Mouse (Mus musculus): ENCODE measurements around the gene Elf3.
A peak's percentile ranks its signal among the peaks of the same experiment; 100 is the strongest.
"Not testable (repeated sequence)": the region's sequence is repeated elsewhere in the genome, so short reads cannot be mapped to it uniquely, and the experiment has no call there.

Gene Elf3

DNA sequence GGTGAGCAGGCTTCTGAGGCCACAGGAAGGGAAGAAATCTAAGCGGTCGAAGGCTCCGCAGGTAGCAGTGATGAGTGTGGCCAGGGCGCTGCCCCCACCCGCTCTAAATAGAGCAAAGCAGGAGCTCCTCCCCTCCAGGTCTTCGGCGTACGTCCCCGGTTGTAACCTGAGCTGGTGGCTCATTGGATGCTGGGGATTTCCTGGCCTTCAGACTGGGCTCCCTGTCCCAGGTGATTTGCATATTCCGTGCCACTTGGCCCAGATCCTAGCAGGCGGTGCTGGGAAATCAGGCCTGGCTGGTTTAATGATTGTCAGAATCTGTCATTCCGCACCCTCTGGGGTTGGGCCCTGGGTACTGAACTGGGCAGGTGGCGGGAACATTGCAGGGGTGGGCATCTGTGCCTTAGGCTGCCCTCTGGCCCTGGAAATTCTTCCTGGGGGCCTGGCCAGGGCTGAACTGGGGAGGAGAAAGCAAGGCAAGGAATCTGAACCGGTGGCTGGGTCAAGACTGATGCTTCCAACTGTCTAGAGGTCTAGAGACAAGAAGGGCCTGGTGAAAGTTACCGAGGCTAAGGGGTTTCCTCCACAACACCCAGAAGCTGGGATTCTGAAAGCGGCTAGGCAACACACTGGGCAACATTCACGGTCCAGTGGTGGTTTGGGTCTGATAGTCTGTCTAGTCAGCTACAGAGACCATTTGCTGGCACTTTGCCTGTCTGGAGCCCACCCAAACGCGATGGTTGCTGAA is at the start of gene Elf3:
Gene Elf3, minus strand, starts transcription at position 189 of the 748 bp plus-strand sequence.
- peak; percentile 73 for DNase-seq

DNA sequence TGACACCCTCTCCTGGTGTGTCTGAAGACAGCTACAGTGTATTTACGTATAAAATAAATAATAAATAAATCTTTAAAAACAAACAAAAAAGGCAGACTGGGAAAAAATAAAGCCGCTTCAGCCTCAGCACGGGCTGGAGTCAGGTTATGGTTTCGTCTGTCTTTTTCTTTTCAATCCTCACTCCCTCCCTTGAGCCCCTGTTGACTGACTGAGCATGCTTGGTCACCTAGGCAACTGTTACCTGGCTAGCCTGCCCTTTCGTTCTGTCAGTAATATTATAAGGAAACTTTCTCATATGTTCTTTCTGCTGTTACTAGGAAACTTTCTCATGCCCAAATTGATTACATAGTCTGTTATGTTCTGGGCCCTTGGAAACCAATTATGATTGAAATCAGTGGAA is 32.5 kb upstream of the Elf3 start:
- no peak for DNase-seq

DNA sequence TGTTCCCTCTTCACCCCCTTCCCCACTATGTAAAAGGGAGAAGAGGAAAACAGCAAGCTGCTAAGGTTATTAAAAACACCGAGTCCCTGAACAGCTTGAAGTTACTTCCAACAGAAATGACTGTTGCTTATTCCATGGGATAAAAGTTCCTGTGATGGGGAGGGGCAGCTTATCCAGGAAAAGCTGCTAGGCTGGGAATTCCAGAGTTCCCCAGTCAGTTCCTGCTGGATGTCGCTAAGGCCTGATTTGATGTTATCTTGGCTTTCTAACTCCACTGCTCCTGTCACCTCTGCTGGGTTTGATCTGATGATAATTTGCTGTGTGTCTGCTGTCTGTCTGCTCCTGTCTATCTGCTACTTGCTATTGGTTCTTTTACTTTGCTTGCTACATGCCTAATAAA is 27.9 kb upstream of the Elf3 start:
- no peak for DNase-seq

DNA sequence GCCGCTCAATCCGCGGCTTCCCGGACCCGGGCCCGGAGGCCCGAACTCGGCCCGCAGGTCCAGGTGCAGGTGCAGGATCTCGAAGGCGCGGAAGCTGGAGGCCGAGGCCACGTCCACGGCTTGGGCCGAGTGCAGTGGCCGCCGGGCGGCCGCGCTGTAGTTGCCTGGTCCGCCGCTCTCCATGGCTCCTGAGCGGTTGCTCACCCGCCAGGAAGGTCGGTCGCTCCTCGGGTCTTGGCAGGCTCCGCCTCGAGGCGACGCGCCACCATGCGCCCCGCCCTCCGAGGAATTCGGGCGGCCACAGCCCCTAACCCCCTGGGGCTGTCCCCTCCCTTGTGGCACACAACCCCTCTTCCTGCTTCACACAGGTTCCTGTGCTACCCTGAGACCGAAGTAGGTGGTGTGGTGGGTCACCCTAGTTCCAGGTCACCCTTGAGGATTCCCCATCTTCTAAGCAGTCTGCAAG is 25.5 kb upstream of the Elf3 start, which contains the start of gene Rnpep:
Gene Rnpep, minus strand, starts transcription at position 259 of the 466 bp plus-strand sequence.
- peak; percentile 78 for DNase-seq

DNA sequence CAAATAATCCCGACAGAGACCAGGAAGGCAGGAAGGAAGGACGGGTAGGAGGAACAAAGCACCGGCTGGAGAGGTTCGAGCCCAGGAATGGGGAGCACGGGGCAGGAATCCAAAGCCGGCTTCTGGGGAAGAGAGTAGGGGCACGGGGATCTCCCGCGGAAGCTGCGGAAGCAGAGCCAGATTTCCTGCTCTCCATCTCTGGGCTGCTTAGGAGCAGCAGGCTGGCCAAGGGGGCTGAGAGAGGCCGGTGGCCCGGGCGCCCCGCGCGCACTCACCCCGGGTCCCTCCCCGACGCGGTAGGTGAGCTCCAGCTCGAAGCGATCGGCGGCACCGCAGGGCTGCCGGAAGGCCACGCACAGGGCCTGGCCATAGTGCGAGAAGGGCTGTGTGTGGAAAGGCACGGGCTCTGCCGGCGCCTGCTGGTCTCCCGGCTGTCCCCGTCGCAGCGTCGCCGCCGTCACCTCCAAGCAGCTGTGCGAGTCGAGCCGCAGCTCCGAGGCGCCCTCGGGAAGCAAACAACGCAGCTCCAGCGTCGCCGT is 25.0 kb upstream of the Elf3 start:
- DNase-seq, result no peak

DNA sequence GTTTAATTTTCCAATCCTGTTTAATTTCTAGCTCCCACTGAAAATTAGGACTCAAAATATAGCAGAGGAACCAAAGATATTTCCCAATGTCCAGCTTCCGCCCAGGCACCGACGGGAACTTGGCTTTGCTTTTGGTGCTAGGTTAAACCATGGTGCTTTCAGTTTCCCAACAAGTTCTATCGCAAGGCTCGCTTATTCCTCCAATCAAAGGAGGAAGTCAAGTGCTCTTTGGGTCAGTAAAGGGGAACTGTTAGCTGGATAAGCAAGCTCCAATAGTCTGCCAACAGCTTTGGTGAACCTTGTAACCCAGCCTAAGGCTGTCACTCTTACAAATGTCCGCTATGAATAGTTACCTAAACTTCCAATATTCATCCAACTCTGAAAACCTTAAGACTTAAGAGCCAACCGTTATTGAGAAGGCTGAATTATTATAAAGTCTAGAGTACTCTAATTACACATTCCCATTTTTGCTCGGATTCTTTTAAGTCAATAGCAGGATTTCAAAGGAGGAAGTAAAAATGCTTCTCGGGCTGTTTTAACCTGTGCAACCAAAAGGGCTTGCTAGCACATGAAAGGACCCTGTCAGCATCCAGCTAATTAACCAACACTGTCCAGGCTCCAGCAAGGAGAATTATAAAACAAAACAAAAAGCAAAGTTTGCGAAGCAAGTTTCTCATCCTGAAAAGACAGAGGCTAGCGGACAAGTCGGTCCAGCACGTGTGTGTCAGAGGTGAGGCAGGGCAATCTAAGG is 24.3 kb upstream of the Elf3 start:
- DNase-seq, result no peak

DNA sequence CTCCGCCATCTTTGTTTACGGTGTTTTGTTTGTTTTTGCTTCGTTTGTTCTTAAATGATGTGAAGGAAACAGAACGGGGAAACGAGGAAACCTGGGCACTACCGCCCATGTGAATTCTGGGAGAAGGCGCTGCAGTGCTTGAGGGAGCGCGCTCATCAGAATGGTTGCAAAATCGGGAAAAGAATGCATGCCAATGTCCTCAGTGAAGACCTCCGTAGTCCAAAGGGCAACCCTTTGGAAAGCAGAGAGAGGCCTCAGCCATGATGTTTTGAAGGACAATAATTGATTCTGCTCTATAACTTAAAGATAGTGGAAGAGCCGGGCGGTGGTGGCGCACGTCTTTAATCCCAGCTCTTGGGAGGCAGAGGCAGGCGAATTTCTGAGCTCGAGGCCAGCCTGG is 23.5 kb upstream of the Elf3 start:
- DNase-seq, result no peak

DNA sequence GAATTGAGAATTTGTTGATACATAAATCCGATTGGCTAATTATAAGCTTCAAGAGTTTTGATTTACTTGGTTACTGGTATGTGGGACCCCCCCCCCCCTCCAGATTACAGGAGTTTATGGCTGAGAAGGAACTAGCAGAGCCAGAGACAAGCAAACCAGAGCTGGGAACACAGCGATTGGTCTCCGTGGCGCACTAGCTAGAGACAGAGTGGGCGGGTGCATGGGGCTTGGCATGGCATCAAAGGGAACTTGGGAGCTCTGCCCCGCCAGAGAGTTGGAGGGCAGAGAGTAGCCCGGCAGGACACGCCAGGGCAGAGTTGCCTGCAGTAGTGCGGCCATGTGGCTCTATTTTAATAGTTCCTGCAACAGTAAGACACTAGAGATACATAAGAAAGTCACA is 22.3 kb upstream of the Elf3 start:
- peak; percentile 50 for DNase-seq

DNA sequence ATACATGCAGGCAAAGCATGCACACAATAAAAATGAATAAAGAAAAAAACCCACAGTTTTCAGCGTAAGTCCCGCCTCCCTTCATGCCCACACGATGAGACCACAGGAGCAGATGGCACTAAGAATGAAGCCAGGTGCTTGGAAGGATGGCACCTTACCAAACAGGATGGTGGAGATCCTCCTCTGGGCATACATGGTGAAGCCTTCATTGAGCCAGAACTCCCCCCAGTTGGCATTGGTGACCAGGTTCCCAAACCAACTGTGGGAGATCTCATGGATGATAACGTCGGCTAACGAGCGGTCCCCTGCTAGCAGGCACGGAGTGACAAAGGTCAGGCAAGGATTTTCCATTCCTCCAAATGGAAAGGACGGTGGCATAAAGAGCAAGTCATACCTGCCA is 13.0 kb upstream of the Elf3 start:
- peak; percentile 90 for DNase-seq

DNA sequence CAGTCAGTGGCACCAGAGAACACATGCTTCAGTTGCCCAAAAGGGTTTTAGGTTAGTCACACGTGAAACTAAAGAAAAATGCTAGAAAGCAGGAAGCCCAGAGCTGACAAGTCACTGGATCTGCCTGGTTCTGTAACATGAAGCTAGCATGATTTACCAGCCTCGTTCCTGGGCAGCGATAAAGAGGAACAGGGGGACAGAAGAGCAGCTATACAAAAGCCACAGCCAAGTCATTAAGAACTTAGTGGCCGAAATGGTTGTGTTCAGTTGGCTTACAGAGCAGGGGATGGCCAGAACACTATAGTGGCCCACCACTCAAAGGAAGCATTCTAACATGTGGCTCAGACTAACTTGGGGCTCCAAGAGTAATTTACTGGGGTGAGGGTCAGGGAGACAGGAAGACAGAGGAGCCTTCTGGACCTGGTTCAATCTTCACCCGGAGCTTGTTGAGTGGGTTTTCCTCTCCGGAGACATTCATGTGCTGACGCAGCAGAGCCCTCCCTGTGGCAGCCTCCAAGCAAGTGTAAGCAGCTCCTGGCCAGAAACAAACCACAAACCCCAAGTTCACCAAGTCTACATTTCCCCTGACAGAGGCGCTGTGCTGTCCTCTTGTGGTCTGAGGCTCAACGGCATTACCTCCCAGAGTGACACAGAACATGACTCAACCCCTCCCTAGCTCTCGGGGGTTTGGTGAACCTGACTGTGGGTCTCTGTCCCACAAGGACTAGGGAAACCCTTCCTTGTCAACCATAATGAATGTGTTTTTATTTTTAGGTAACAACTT is 9.5 kb upstream of the Elf3 start:
- DNase-seq, result no peak

DNA sequence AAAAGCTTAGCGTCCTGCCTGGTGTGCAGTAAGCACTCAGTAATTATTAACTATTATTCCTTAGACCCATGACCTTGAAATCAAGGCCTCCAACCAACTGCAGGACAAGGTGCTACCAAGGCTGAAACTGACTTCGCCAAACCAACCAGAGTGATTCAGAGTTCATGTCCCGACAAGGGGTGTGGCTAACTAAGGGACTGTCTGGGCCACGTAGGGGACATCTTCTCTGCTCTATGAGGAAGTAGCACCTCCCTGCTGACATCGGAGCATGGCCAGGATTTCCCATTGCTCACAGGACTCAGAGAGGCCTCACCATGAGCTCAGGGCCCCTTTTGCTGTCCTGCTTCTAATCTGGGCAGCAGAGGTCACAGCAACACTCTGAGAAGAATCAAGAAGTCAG is 7.5 kb upstream of the Elf3 start:
- DNase-seq, result no peak

DNA sequence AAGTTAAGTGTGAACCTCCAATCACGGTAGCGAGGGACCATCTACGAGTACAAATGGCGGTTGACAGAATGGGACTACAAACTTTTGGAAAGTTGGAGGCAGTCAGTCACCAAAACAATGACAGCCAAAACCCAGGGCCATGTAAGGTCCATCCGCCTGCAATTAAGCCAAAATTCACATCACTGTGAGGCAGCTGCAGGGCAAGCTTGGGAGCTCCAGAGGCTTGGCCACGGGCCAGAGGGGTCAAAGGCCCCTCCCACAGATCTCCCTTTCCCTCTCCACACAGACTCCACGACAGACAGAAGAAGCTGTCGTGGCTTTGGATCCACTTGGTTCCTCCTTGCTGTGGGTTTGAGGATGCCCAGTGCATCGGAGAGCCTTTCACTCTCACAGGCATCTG is 4.9 kb upstream of the Elf3 start:
- DNase-seq, result no peak

DNA sequence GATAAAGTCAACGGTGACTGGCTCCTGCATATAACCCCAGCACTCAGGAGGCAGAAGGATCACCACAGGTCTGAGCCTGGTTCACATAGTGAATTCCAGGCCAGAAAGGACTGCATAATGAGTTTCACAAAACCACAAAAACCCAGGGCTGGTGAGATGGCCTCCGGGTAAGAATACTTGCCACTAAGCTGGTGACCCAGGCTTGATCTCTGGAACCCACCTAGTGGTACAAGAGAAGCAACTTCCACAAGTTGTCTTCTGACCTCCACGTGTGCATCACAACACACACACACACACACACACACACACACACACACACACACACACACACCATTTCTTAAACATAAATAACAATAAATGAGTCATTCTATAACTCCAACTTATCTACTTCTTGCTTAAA is 4.0 kb upstream of the Elf3 start:
- DNase-seq, result no peak

DNA sequence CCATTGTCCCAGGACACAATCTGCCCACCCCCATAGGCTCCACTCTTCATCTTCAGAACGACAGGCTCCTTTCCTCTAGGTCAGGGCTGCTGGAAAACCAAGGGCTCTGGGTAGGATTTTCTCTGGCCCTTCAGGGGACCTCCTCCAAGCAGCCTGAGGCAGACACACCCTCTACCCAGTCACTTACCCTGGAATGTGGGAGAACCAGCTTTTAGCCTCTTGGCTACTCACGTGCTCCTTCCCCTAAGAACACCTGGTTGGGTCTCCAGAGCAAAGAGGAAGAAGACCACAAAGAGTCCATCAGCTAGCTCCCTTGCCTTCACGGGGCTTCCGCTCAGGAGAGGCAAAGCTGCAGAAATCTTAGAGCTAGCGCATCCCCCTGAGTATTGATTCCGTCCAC is 2.6 kb upstream of the Elf3 start:
- no peak for DNase-seq

DNA sequence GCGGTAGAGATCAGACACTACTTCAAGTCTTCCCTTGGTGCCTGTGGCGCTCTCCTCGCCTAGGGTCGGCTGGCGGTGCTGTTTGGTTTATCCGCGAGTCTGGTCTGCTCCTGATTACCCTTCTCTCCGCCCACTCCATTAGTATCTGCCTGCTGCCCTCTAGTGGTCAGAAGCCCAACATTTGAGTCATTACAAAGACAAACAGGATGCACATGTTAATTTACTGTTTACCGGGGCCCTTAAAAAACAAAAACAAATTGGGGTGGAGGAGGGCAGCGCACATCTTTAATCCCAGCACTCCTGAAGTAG is 714 bp upstream of the Elf3 start:
- peak; percentile 89 for DNase-seq

DNA sequence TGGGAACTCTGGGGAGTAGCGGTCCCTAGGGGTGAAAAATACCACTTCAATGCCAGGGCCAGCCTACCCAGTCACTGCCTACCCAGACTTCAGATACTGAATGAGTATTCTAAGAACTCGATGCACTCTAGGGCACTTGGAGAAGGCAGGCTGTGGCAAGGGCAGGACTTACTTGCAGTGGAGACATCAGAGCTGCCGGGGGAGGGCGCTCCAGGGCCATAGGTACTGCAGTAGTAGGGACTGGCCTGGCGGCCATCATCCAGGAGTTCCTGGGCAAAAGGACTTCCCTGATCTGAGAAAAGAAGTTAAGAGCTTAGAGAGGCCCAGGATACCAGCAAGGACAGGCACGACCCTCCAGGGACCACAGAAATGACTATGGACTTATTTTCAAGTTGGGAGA is 2.1 kb downstream of the Elf3 start:
- DNase-seq, result no peak

DNA sequence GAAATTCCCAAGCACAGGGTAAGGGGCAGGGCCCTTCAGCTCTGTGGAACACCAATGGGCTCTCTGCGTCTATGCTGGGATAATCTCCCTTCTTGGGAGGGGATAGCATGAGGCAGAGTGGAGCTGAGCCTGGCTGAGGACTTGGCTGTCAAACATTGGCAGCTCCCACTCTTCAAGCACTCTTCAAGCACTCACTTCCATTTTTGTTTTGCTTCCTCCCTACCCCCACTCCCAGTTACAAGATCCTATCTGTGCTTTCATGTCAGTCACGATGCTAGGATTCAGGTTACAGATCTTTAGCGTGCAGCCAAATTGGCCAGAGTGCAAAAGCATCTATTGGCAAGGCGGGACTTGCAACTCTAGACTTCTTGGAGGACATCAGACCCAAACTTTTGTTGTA is 5.5 kb downstream of the Elf3 start:
- DNase-seq, result no peak

DNA sequence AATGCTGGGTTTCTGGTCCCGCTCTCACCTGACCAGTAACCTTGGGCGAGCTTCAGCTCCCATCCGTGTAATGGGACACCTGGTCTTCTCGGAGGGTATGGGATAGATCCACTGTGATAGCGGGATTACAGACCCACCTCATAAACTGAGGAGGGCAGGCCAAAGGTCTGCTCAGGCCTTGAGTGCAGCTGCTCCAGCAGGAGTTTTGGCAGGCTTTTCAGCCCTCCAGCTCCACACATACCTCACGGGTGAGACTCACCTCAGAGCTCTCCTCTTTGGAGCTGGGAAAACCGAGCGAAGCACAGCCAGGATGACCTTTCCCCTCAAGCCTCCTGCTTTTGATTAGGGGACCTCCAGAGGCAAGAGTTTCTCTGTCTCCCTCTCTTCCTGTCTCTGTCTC is 7.0 kb downstream of the Elf3 start:
- DNase-seq, result no peak

DNA sequence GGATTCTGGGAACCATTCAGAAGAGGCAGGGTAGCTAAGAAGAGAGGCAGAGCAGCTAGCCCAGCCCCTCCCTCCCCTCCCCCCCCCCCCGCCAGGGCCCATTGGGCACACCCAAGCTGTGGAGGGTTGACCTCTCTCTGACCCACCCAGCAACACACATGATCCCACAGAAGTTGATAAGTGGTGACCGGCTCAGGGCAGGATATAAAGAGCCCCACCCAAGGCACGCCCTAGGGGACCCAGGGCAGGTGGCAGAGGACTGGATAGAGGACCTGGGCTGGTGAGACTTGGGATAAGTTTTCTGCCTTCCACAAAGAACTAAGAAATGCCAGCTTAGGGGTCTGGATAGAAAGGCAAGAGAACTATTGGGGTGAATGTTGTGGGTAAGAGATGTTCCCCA is 7.7 kb downstream of the Elf3 start:
- DNase-seq, result no peak

DNA sequence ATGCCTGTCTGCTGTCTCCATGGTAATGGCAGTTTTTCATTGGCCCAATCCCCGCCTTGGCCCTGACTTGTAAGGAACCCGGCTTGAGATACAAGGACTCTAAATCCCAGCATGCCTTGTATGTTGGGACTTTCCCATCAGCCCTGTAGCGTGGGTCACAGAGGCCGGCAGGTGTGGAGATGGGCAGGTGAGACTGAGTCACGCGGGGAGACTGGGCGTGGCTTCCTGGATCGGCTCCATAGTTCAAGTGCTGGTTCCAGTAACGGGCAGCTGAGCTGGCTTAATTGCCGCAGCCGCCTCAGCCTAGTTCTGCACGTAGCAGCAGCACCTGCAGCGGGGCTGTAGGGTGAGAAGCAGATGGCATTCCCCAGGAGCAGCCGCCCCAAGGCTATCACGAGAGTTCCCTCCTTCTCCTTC is 9.9 kb downstream of the Elf3 start:
- peak; percentile 69 for DNase-seq

DNA sequence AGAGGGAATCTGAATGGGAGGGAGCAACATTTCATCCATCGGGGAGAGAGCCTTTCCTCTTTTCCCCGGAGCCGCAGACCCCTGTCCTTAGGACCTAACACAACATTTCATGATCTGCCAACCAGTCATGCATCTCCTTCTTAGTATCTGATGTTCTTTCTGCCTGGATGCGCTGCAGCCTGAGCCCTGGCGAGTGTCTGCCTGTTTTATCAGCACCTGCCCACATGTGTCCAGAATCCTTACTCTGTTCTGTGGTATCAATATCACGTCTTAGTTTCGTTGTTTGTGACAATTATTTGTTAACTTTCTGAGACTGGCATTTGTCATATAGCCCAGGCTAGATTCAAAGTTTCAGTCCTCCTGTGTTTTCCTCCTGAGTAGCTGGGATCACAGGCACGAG is 14.4 kb downstream of the Elf3 start:
- no peak for DNase-seq

DNA sequence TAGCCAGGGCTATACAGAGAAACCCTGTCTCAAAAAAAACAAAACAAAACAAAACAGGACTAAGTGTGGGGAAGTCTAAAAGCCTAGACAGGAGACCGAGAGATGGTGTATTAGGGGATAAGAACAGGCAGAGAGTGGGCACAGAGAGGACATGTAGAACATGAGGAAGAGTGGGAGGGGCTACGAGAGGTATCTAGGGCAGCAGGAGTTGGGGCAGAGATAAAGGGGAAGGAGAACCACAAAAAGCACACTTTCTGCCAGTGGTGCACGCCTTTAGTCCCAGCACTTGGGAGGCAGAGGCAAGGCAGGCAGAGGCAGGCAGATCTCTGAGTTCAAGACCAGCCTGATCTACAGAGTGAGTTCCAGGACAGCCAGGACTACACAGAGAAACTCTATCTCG is 18.2 kb downstream of the Elf3 start:
- not testable (repeated sequence) for DNase-seq

DNA sequence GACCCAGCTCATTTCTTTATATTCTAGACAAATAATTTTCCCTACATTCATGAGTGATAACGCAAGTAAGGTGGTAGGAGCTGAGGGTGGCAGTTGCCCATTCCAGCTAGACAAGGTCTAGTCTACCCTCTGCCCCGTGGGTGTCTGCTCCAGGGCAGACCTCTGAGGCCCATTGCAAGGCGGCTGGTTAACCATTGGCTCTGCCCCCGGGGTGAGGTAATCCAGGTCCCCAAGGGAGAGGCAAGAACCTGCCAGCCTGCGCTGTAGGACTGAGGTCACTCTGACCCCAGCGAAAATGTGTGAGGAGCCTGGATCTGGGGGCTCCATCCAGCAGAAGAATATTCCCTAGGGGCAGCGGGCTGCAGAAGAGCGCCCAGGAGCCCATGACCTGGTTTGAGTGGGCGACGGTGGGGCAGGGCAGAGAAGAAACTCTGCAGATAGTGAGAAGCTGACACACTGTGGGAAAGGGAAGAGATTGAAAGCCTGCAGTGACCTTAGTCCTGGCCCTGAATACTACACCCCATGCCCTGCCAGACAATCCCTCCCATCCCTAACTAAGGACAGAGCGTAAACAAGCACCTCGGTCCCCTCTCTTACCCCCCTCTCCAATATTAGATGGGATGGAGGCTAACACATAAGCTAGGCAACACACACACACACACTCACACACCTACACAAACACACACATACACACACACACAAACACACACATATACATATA is 21.1 kb downstream of the Elf3 start:
- DNase-seq, result no peak

All from cerebellum, adult 9-10 months (tissue).